Mouse (Mus musculus) liver, embryonic 14.5 days (tissue): ENCODE results near the gene Mob2.

Source experiments
- CTCF ChIP-seq: IDR thresholded peaks from 2 replicates; pipeline ENCODE4 v1.5.1; 2016; ENCODE audit warnings: antibody characterized with exemption, low read depth, control low read depth
- EP300 ChIP-seq: IDR thresholded peaks from 2 replicates; pipeline ENCODE4 v1.6.1; 2016; ENCODE audit warnings: antibody characterized with exemption, low read depth

GRCm38 (mm10) chr7:142019699-142020098 is 41.2 kb downstream of the Mob2 start:
- TF ChIP-seq EP300 (no peak), CTCF (peak; percentile 67)
